Mouse (Mus musculus): ENCODE data around the gene Ptprt.

GRCm38 (mm10) chr2:162251272-162251671 is 409.7 kb downstream of the Ptprt start:
- TF ChIP-seq POLR2A (IDR thresholded peaks at IDR 0.05; ENCODE audit: insufficient read depth, low read depth, low read length) (no peak), CTCF (IDR thresholded peaks at IDR 0.05) (no peak)

Measured in heart, adult 2 months (tissue).